Mouse (Mus musculus) myocyte (in vitro differentiated cells): ENCODE data around the gene Stmn3. TPM values are rescaled to one million over a fixed set of nuclear protein-coding genes. Genes with fewer than 3 reads are reported as not detected.

Experiments
- H3K27me3 ChIP-seq: one replicate; pipeline ENCODE4 v1.6.1; 2011; ENCODE audit not compliant: control insufficient read depth, insufficient read depth, insufficient read length
- H3K36me3 ChIP-seq: one replicate; pipeline ENCODE4 v1.6.1; 2011; ENCODE audit not compliant: control insufficient read depth, insufficient read depth
- H3K4me2 ChIP-seq: one replicate; pipeline ENCODE4 v1.6.1; 2011; ENCODE audit warnings: low read depth, control low read depth
- H3K4me3 ChIP-seq: one replicate; pipeline ENCODE4 v1.5.1; 2011; ENCODE audit warnings: mild to moderate bottlenecking, control low read depth, moderate library complexity
- H3K79me2 ChIP-seq: one replicate; pipeline ENCODE4 v1.6.1; 2011; ENCODE audit not compliant: control insufficient read depth, insufficient read depth
- H3ac ChIP-seq: one replicate; pipeline ENCODE4 v1.6.1; 2011; ENCODE audit not compliant: control insufficient read depth, insufficient read length
- CEBPB ChIP-seq: IDR thresholded peaks from 2 replicates; pipeline ENCODE4 v1.6.1; 2011; ENCODE audit warnings: mild to moderate bottlenecking, moderate library complexity; ENCODE audit not compliant: poor library complexity, insufficient read depth, severe bottlenecking
- E2F4 ChIP-seq: IDR thresholded peaks from one replicate; pipeline ENCODE4 v1.6.1; 2011; ENCODE audit warnings: mild to moderate bottlenecking, control low read depth, moderate library complexity; ENCODE audit not compliant: insufficient read depth
- MAX ChIP-seq: IDR thresholded peaks from one replicate; pipeline ENCODE4 v1.6.1; 2011; ENCODE audit warnings: low read depth, mild to moderate bottlenecking, control low read depth
- MYOD1 ChIP-seq, 3 experiments: IDR thresholded peaks; one replicate each; pipeline ENCODE4 v1.6.1; 2011; ENCODE audit warnings: control low read depth in 2 of 3, low read depth in 2 of 3, mild to moderate bottlenecking in 2 of 3, moderate library complexity in 1 of 3; ENCODE audit not compliant: insufficient read length in 2 of 3, control insufficient read depth in 1 of 3
- MYOG ChIP-seq, 3 experiments: IDR thresholded peaks; one replicate each; pipeline ENCODE4 v1.6.1; 2011; ENCODE audit warnings: control low read depth in 2 of 3, low read depth in 2 of 3, mild to moderate bottlenecking in 2 of 3; ENCODE audit not compliant: insufficient read length in 2 of 3, control insufficient read depth in 1 of 3, insufficient read depth in 1 of 3
- POLR2A ChIP-seq: IDR thresholded peaks from one replicate; pipeline ENCODE4 v1.6.1; 2011; ENCODE audit warnings: low read depth, mild to moderate bottlenecking, control low read depth, moderate library complexity; ENCODE audit not compliant: insufficient read length
- POLR2AphosphoS2 ChIP-seq: IDR thresholded peaks from one replicate; pipeline ENCODE4 v1.6.1; 2011; ENCODE audit warnings: low read depth, control low read depth; ENCODE audit not compliant: insufficient read length
- REST ChIP-seq: IDR thresholded peaks from one replicate; pipeline ENCODE4 v1.6.1; 2011; ENCODE audit warnings: mild to moderate bottlenecking, control low read depth, moderate library complexity; ENCODE audit not compliant: insufficient read depth, insufficient read length
- SRF ChIP-seq: IDR thresholded peaks from one replicate; pipeline ENCODE4 v1.6.1; 2011; ENCODE audit warnings: low read depth; ENCODE audit not compliant: control insufficient read depth, insufficient read length
- TCF12 ChIP-seq: IDR thresholded peaks from one replicate; pipeline ENCODE4 v1.6.1; 2011; ENCODE audit warnings: mild to moderate bottlenecking, control low read depth; ENCODE audit not compliant: poor library complexity, insufficient read depth, severe bottlenecking
- TCF3 ChIP-seq: IDR thresholded peaks from one replicate; pipeline ENCODE4 v1.6.1; 2011; ENCODE audit warnings: low read depth, control low read depth; ENCODE audit not compliant: insufficient read length
- USF1 ChIP-seq: IDR thresholded peaks from one replicate; pipeline ENCODE4 v1.6.1; 2011; ENCODE audit warnings: low read depth, mild to moderate bottlenecking, control low read depth, moderate library complexity
- polyA plus RNA-seq: library from polyadenylated mRNA; unstranded; fragments of >200 nt; fragmentation: generic; extraction: Trizol; gene quantifications from one replicate; pipeline ENCODE4 v1.2.1, GENCODE M21; 2012; ENCODE audit warnings: missing spikeins

Stmn3 gene
- polyA plus RNA-seq: 0.07 TPM

DNA sequence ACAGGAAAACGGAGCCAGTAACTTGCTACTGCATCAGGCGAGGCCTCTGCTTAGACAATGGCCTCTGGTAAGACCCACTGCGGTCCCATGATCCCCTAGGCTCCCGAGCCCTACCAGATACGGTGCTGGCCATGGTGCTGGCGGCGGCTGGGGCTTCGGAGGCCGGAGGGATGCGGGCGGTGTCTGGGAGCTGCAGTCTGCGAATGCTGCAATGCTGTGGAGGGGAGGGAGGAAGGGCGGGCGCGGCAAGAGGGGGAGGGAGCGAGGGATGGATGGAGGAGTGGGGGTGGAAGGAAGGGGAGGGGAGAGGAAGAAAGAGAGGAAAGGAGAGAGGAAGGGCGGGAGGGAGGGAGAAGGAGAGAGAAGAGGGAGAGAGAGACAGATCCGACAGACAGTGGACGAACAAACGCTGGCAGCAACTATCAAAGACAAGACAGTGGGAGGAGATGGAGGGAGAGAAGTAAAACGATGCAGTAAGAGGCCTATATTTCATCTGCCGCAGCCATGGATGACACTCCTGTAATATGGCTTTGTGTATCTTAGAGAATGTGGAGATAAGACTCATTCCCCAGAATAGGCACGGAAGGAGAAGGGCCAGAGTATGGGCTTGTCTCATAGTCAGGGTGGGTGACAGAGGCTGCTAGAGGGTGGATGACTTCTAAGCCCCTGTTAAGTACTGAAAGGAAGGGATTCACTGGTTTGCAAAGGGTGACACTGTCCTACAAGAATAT is at the start of gene Stmn3:
Gene Stmn3 (minus strand): TSS at position 421 of the 731 bp plus-strand sequence.
- TF ChIP-seq REST: peak; percentile 86
- no peak for TF ChIP-seq MAX
- peaks cover 18% of the 10 kb centered on the region for H3K27me3 ChIP-seq
- no peak within 1 kb of the TSS for H3K4me3 ChIP-seq

DNA sequence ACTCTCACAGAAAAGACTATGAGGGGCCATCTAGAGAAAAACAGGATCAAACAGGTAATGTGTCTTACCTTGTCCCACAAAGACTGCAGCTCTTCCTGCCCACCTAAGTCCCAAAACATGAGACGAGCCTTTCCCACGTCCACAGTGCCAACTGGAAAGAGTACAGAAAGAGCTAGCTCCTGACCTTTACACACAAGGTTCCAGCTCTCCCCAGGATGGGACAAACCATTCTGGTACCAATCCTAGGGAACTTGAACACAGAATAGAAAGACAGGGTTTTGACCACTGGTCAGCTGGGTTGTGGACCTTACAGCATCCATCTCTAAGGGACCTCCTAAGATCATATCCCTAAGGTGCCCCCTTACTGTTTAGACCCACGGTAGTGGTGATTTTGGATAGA is 49.6 kb upstream of the Stmn3 start:
- peak overlapping the region; percentile 98 for H3K4me3 ChIP-seq
- H3K4me2 ChIP-seq: peak overlapping the region; percentile 96
- H3K36me3 ChIP-seq: peaks cover 36% of the 10 kb centered on the region
- H3K79me2 ChIP-seq: peaks cover 54% of the 10 kb centered on the region
- peak overlapping the region; percentile 81 for H3ac ChIP-seq
- TF ChIP-seq E2F4 (no peak), TCF12 (no peak), MAX (no peak), SRF (no peak), POLR2A (no peak), USF1 (no peak), TCF3 (no peak), POLR2AphosphoS2 (no peak), CEBPB (no peak), MYOD1 (IDR thresholded peaks at IDR 0.05; ENCODE audit: control insufficient read depth in 1 of 3, insufficient read length in 2 of 3, low read depth in 2 of 3) (no peak), REST (no peak)
- H3K27me3 ChIP-seq: no peaks in the 10 kb centered on the region

More for the DNA sequence above, at the start of gene Stmn3:
- no peak within 1 kb of the TSS for H3ac ChIP-seq
- H3K79me2 ChIP-seq: no peaks in the 10 kb centered on the region
- H3K36me3 ChIP-seq: no peaks in the 10 kb centered on the region
- no peak within 1 kb of the TSS for H3K4me2 ChIP-seq

DNA sequence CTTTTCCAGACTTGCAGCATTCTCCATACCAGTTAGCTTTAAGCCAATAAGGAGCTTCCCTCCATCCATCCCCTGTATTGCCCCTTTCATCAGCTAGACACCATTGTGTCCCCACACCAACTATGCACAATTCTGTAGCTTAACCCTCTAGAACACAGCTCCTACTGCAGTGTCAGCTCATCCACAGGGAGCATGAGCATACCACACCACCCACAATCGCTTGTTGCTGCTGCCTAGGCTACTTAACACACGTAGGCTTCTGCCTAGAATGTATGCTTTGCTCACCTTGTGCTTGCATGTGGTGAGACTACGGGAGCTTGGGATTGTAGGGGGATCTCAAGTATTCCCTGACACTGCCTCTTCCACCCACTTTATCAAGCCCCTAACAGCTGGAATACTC is 42.5 kb upstream of the Stmn3 start:
- Histone ChIP-seq H3K36me3 (peaks cover 57% of the 10 kb centered on the region), H3K79me2 (no peaks in the 10 kb centered on the region), H3K4me2 (no peak overlapping the region), H3ac (no peak overlapping the region), H3K4me3 (no peak overlapping the region), H3K27me3 (no peaks in the 10 kb centered on the region)
- TF ChIP-seq TCF12 (no peak), MAX (no peak), CEBPB (no peak), POLR2AphosphoS2 (peak; percentile 59), POLR2A (peak; percentile 17)

DNA sequence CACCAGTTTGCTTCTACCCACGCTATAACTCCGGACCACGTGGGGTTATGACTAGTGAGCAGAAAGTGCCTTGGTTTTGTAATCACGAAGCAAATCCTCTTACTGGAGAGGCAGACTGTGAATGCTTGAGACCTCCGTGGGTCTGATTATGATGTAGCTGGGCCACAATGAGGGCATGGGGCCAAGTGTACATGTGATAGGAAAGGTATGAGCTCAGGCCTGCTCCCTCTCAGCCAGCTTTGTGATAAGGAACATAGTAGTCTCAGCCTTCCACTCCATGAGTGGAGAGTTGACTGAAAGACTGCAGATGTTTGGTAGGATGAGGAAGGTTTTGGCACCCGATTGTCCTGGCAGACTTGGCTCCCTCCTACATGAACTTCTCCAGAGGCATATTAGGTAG is 28.5 kb upstream of the Stmn3 start:
- Histone ChIP-seq H3ac (no peak overlapping the region), H3K4me3 (no peak overlapping the region), H3K4me2 (no peak overlapping the region), H3K36me3 (peaks cover 23% of the 10 kb centered on the region), H3K27me3 (no peaks in the 10 kb centered on the region), H3K79me2 (no peaks in the 10 kb centered on the region)
- TF ChIP-seq MYOD1 (IDR thresholded peaks at IDR 0.05; ENCODE audit: control insufficient read depth in 1 of 3, insufficient read length in 2 of 3, low read depth in 2 of 3): no peak

DNA sequence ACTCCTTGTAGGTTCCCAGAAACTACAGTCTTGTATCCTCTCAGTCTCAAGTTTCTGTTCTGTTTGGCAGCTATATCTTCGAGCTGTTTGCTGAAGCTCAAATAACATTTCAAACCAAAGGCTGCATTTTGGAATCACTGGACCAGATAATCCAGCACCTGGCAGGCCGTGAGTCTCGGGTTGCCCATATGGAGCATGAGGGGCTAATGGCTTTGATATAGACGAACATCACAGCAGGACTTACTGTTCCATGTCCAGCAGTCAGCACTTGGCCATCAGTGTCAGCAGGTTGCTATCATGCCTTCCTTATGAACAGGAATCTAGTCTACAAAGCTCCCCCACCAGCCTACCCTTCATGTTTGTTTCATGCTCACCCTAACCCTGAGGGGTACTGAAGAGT is 26.1 kb upstream of the Stmn3 start:
- Histone ChIP-seq H3K4me2 (no peak overlapping the region), H3K4me3 (no peak overlapping the region), H3K27me3 (no peaks in the 10 kb centered on the region), H3ac (no peak overlapping the region), H3K36me3 (peaks cover 32% of the 10 kb centered on the region), H3K79me2 (no peaks in the 10 kb centered on the region)
- TF ChIP-seq CEBPB (no peak), MYOD1 (IDR thresholded peaks at IDR 0.05; ENCODE audit: control insufficient read depth in 1 of 3, insufficient read length in 2 of 3, low read depth in 2 of 3) (no peak), SRF (no peak), TCF12 (no peak), REST (no peak), USF1 (no peak), E2F4 (no peak), MAX (no peak), POLR2AphosphoS2 (no peak), POLR2A (no peak), TCF3 (no peak), MYOG (IDR thresholded peaks at IDR 0.05; ENCODE audit: control insufficient read depth in 1 of 3, insufficient read depth in 1 of 3, insufficient read length in 2 of 3, low read depth in 2 of 3) (no peak)
